Mouse (Mus musculus): ENCODE measurements around the gene Thoc5.

The Thoc5 gene

GRCm38 (mm10) chr11:4894848-4895816 lies at the start of gene Thoc5:
Gene Thoc5, plus strand, starts transcription at chr11:4895320.
- DNase-seq (ENCODE audit: low spot score in 2 of 2): peak; percentile 67 to 75

GRCm38 (mm10) chr11:4848483-4849248 lies 46.5 kb upstream of the Thoc5 start:
- DNase-seq (ENCODE audit: low spot score in 2 of 2): peak in 1 of 2 experiments; percentile 19

- DNase-seq (ENCODE audit: low spot score in 2 of 2): peak; percentile 98 to 99
These were observed 45.7 kb upstream of the Thoc5 start, which contains the start of gene Nf2 for GRCm38 (mm10) chr11:4849258-4849943. Gene Nf2, minus strand, starts transcription at chr11:4849536.

GRCm38 (mm10) chr11:4850404-4850803 lies 44.7 kb upstream of the Thoc5 start:
- DNase-seq (ENCODE audit: low spot score in 2 of 2): no peak

GRCm38 (mm10) chr11:4853021-4853420 lies 42.1 kb upstream of the Thoc5 start:
- DNase-seq (ENCODE audit: low spot score in 2 of 2): no peak

- DNase-seq (ENCODE audit: low spot score in 2 of 2): no peak
These were observed 40.9 kb upstream of the Thoc5 start for GRCm38 (mm10) chr11:4854181-4854580.

DNA sequence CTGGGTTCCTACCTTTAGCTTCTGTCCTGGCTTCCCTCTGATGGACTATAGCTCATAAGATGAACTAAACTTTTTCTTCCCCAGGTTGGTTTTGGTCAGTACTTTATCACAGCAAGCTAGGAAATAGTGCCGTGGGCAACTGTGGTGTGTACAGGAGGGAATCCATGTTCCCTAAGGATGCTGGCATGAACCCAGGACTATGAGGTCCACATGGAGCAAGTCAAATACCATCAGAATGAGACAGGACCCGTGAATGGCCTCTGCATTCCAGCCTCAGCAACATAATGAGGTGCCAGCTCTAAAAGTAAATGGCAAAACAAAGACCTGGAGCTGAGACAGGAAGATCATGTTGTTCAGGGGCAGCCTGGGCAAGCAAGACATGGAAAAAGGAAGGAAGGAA lies 36.7 kb upstream of the Thoc5 start:
- no peak for DNase-seq (ENCODE audit: low spot score in 2 of 2)

GRCm38 (mm10) chr11:4860986-4861385 lies 34.1 kb upstream of the Thoc5 start:
- no peak for DNase-seq (ENCODE audit: low spot score in 2 of 2)

DNA sequence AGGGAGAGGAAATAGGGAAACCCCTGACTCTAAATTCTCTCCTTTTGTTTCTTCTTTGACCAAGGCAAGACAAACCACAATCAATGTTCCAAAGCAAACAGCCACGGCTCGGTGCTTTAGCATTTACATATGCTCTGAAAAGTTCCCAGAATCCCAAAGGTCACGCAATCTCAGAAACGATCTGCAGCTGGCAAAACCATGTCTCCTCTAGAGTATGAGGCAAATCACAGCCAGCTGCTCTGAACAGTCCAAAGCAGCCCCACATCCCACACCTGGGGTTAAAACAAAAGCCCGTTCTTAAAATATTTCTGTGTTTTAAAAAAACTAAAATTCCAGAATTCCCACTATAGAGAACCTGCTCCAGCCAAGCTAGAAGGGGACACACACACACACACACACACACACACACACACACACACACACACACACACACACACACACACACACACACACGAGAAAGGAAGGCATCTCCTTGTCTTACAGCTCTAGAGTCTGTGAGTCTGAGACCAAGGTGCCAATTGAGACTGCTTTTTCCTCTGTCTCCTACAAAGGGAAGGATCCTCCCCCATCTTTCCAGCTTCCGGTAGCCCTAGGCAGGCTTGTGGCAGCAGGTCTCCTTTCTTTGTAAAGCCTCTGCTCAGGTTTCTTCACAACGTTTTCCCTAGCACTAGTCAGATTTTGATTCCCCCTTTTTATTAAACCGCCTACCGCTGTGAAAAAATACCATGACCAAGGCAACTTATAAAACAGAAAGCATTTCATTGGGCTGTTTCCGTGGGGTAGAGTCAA lies 33.1 kb upstream of the Thoc5 start:
- no peak for DNase-seq (ENCODE audit: low spot score in 2 of 2)

- no peak for DNase-seq (ENCODE audit: low spot score in 2 of 2)
These were observed 32.4 kb upstream of the Thoc5 start for GRCm38 (mm10) chr11:4862730-4863129.

GRCm38 (mm10) chr11:4865645-4866251 lies 29.4 kb upstream of the Thoc5 start:
- DNase-seq (ENCODE audit: low spot score in 2 of 2): peak in 1 of 2 experiments; percentile 70

DNA sequence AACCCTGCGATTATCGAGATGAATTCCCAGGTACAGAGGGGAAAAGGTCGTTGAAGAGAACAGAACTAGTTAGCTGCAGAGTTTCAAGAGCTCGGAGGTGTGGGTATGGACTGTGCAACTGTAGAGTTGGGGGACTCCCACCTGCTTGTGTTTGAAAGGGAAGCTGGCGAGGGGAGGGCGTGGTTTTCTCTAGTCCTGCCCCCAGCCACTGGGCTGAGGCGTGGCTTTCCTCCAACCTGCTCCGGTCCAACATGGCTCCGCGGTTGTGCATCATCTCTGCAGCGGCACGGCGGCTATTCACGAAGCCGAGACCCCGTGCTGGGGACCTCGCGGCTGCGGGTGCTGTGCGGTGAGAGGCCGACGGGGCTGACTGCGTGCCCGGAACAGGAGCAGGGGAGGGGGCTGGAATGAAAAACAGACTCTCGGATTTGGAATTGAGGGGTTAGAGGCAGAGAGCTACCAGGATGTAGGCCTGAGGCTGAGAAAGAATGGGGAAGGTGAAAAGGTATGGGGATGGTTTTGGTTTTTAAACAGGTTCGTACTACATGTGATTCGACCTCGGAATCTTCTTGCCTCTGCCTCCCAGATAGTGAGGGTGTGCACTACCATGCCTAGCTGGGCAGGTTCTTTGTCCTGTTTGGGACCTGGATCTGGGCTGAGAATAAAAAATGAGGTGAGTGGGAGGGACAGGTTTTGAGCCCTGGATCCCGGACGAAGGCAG lies 21.2 kb upstream of the Thoc5 start, which contains the start of gene Nipsnap1:
Gene Nipsnap1, plus strand, starts transcription at position 197 of the 721 bp plus-strand sequence.
- peak; percentile 50 to 73 for DNase-seq (ENCODE audit: low spot score in 2 of 2)

DNA sequence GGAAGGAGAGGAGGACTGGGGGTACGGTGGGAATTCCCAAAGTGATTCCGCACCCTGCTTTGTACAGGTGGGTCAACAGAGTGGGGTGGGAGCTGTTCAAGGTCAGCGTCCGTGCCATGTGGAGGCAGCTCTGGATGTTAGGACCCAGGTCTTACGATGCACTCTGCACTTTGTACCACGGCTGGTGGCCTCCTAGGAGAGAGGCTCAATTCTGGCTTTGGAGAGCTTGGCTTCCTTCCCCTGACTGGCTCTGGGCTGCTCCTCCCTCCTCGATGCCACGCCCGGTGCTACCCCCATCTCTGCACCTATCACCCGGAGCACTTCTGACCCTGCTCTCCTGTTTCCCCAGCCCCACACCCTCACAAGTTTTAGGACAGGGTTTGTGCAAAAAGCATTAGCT lies 20.6 kb upstream of the Thoc5 start:
- no peak for DNase-seq (ENCODE audit: low spot score in 2 of 2)

DNA sequence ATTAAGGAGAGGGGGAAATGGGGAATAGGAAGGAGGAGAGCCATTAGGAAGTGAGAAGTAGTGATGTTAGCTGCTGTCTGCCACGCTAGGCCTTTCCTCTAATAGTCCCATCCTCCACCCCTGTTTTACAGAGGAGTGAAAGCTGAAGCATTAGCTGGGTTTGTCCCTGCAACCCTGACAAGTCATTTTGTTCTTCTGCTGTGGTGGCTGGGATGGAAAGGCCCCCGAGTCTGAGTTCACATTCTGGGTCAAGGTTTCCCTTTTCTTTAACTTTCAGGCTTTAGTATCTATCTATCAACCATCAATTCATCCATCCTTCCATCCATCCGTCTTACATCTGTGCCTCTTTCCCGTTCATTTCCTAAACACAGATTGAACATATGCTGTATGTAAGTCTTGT lies 14.0 kb upstream of the Thoc5 start:
- no peak for DNase-seq (ENCODE audit: low spot score in 2 of 2)

DNA sequence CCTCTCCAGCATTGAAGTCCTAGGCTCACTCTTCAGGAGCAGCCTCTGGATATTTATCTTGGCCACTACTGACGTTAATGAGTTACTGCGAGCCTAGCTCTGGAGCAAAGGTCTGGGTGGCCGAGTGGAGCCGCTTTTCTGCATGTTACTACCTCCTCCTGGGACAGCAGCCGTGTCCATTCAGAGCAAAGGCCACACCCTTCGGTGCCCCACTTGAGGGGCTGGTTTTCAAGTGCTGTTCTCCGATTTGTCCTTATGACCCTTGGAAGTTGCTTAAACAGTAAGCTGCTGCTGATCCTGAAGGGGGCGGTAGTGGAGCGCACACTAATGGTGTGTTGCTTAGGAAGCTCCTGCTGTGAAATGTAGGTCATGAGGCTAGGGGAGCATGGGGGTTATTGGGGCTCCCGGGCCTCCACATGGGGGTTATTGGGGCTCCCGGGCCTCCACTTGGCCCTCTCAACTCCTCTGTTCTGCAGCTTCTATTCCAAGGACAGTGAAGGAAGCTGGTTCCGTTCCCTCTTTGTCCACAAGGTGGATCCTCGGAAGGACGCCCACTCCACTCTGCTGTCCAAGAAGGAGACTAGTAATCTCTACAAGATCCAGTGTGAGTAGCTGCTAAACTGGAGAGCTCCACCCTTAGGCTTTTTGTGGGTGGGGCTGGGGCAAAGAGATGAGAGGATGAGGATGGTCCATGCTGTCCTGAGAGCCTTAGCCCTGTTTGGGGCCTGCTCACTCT lies 12.1 kb upstream of the Thoc5 start:
- no peak for DNase-seq (ENCODE audit: low spot score in 2 of 2)

DNA sequence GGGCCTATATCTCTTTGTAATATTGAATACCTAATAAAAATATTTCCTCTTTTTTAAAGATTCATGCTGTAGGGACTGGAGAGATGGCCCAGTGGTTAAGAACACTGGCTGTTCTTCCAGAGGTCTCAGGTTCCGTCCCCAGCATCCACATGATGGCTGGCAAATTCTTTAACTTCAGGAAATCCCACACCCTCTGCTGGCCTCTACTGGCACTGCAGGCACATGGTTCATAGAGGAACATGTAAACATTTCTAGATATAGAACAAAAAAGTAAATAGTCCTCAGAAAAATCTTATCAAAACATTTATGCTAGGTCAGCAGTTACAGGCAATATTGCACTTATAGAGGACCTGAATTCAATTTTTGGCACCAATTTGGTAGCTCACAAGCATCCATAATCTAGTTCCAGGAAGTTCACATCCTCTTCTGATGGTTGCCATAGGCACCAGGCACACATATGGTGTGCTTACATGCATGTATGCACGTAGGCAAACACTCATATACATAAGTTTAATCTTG lies 9.7 kb upstream of the Thoc5 start:
- peak in 1 of 2 experiments; percentile 42 for DNase-seq (ENCODE audit: low spot score in 2 of 2)

DNA sequence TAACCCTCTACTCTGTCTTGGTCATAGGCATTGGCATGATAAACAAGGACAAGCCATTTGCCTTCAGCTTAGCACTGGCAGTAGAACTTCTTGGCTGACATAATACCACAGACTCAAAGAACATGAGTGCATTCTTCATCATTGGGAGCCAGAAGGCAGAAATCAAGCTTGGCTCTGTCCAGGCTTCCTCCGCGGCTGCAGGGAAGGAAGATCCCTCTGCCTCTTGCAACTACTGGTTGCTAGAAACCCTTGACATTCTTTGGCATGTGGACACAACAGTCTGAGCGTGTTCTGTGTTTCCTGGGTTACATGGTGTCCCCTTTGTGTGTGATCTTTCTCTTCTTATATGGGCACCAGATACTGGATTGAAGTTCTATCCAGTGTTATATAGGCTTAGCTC lies 8.1 kb upstream of the Thoc5 start:
- DNase-seq (ENCODE audit: low spot score in 2 of 2): no peak

- DNase-seq (ENCODE audit: low spot score in 2 of 2): no peak
These were observed 5.3 kb downstream of the Thoc5 start for GRCm38 (mm10) chr11:4900437-4900836.

DNA sequence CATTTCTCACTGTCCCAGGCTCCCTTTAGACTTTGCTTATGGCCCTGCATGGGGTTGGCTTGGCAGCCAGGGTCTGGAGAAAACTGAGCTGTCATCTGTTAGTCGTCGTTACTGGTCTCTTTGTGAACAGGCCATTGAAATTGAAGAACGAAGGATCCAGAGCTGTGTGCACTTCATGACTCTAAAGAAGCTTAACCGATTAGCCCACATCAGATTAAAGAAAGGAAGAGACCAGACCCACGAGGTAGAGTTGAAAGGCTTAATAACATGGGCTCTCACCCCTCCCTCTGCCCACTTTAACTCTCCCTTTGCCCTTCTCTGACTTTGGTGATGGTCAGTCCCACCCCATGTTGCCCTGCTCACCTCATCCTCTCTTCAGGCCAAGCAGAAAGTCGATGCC lies 6.8 kb downstream of the Thoc5 start:
- no peak for DNase-seq (ENCODE audit: low spot score in 2 of 2)

Measured in frontal cortex, postnatal 14 days (tissue).